Mouse (Mus musculus): ENCODE measurements around the gene Gm37240.

- TF ChIP-seq CTCF (IDR thresholded peaks at IDR 0.05; ENCODE audit: low read depth, low read length) (no peak), POLR2A (IDR thresholded peaks at IDR 0.05; ENCODE audit: borderline replicate concordance, low read depth, low read length) (no peak)
Measured at GRCm38 (mm10) chr3:84695867-84696361, 1191.4 kb downstream of the Gm37240 start.

Data from bone marrow macrophage, adult 2 months (primary cell).